Mouse (Mus musculus) 3T3-L1 (cell line): ENCODE results near the gene Uchl4.

Experiments used
- DNase-seq: peaks from one replicate; pipeline ENCODE4 v3.0.0-alpha.2; 2015; ENCODE audit warnings: low read depth, low spot score

Gene Uchl4

DNA sequence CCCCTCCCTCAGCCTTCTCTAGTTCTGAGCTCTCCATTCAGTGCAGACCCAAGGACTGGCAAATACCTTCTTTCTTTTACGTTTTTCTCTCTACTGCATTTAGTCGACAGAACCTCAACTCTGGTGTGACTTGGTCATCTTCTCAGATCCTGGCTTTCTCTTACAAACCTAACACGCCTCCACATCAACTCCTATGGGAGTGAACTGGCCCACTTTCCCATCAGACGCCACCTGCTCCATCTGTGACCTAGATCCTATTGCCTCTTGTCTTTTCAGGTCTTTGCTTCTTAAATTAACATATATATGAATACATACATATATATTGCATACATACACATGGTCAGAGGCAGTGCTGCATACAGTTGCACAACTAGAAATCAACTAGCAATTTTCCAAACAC, 38.8 kb downstream of the Uchl4 start:
- DNase-seq: no peak

DNA sequence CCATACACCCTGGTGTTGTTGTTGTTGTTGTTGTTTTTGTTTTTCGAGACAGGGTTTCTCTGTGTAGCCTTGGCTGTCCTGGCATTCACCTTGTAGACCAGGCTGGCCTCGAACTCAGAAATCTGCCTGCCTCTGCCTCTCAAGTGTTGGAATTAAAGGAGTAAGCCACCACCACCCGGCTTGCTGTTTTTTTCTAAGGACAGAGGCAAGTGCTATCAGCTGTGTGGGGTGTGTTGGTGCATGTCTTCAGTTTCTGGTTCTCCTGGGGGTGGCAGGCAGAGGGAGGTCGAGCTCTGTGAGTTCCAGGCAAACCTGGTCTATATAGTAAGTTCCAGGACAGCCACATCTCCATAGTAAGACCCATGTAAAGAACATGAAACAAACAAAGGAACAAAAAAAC, 39.3 kb downstream of the Uchl4 start:
- DNase-seq: no peak

DNA sequence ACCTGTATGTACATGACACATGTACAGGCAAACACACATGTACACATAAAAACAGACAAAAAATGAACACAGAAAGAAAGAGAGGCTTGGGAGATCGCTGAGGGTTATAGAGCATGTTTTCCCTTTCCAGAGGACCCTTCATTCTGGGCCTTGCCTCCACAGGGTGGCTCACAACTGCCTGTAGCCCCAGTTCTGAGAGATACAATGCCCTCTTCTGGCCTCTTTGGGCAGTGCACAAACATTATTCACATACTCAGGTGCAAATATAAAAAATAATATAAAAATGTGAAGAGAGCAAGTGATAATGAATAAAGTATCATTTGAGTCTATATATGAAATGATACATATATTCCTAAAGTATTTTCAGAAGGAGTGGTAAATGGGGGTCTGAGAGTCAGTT, 39.9 kb downstream of the Uchl4 start:
- peak; percentile 45 for DNase-seq

DNA sequence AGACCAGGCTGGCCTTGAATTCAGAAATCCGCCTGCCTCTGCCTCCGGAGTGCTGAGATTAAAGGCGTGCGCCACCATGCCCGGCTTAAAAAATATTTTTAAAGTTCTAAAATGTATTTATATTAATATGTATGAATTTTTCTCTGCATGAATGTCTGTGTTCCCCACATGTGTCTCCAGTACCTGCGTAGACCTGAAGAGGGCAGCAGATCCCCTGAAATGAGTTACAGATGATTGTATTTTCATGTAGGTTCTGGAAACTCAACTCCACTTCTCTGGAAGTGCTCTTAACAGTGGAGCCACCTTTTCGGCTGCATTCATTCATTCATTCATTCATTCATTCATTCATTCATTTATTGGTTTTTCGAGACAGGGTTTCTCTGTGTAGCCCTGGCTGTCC, 42.7 kb downstream of the Uchl4 start:
- peak; percentile 90 for DNase-seq

DNA sequence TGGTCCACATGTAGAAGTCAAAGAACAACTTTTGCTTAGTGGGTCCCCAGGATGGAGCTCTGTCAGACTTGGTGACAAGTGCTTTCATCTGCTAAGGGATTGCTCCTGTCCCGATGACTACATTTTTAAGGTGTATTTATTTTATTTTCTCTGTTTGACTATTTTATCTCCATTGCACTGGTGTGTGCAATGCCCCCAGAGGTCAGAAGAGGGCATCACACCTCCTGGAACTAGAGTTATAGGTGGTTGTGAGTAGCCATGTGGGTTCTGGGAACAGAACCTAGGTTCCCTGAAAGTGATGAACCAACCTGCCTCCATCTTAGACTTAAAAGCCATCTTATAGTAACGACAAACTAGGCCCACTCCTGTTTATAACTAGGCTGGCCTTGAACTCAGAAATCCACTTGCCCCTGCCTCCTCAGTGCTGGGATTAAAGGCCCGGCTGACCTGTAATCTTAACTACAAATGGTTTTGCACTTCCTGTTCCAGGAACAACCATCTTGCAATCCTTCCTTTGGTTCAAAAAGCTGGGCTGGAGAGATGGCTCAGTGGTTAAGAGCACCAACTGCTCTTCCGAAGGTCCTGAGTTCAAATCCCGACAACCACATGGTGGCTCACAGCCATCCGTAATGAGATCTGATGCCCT, 43.8 kb downstream of the Uchl4 start:
- DNase-seq: peak; percentile 16

DNA sequence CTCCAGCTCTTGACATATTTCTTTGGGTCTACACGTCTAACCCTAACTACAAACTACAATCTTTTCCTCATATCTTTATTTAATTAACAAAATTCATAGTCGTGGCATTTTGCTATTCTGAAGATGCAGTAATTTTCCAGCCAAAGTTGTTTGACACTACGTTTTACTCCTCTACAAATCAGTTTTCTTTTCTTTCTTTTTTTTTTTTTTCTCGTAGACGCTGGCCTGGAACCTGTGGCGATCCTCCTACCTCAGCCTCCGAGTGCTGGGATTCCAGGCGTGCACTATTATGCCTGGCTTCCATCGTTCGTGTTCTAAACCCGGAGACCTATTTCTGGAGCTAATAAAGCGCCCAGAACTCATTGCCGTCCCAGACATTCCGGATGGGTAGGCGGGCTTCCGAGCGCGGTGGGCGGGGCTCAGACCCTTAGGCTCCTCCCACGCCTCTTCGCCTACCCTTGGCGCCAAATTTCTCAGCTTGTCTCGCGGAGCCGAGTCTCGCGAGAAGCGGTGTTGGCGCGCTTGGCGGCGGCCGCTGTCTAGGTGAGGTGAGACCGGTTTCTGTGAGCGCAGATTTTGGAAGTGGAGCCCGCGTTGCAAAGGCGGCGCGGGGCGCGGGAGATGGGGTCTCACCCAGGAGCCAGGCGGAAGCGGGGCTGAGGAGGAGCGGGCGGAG, 46.2 kb downstream of the Uchl4 start, which contains the start of gene Tipin:
Tipin (plus strand) TSS at position 477 of the 676 bp plus-strand sequence.
- peak; percentile 93 for DNase-seq

DNA sequence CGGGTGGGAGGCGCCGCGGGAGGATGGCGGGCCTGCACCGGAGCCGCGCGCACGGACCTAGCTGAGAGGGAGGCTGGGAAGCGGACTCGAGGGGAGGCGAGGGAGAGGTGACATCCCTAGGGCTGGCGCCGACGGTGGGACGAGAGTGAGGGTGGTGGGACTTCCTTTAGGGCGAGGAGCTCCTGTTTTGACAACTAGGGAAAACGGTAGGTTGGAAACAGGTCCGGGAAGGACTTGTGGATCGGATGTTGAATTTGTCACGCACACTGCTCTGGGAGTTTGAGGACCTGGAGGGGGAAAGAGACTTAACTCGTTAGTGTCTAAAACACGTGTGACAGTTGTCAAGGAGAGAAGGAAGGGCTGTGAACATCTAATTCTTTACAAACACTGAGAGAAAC, 46.8 kb downstream of the Uchl4 start:
- peak; percentile 46 for DNase-seq

DNA sequence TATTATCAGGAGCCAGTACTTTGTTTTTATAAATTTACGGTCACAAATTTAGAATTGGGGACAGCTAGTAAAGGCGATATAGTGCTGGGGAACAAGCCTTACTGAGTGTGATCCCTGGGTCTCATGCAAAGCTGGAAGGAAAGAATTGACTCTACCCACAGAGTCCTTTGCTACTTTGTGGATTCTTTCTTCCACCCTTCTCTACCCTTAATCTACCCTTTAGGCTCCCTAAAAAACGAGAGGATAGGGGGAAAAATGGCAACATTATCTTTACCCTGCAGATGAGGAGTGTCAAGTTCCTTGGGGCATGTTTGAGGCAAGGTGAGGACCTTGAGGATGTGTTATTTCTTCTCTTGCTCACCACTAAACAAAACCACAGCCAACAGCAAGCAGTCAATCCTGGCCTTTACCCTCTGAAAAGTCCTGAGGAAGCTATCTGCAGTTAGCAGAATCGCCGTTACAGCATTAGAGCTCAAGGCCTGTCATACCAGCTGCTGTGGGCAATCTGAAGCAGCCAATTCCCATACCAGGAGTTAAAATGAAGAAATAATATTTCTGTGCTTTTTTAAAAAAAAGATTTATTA, 47.5 kb downstream of the Uchl4 start:
- peak; percentile 13 for DNase-seq
